Comparison of ENCODE assay signal across 10 mouse cellular contexts in genomic region chr3:119949620-119950019, GRCm38 (mm10).
DNase-seq lines count a peak whose midpoint lies in the region; ATAC-seq lines count a peak whose summit lies in the region.
"Had no signal": no experiment of that assay in that cellular context is flagged by ENCODE, and none has a peak within 500 bp of the region (broad histone marks: within the 10 kb centered on the region; RNA-seq: fewer than 3 reads in every experiment).

No protein-coding gene starts in this region.

- no peaks in the 10 kb centered on the region for H3K36me3 ChIP-seq in kidney, embryonic 15.5 days
- H3K36me3 ChIP-seq in embryonic facial prominence, embryonic 10.5 days (replicated peaks), result no peaks in the 10 kb centered on the region
- H3K36me3 ChIP-seq in hindbrain, embryonic 14.5 days (replicated peaks; ENCODE audit: control insufficient read depth, insufficient read depth), result no peaks in the 10 kb centered on the region
- no peaks in the 10 kb centered on the region for H3K36me3 ChIP-seq in midbrain, embryonic 14.5 days (ENCODE audit: control insufficient read depth, insufficient read depth, low read length)

- H3K27me3 ChIP-seq in kidney, embryonic 15.5 days, result 0 out of 2 replicates have a peak, but pooled peaks cover 4% of the 10 kb centered on the region
- H3K27me3 ChIP-seq in embryonic facial prominence, embryonic 10.5 days (replicated peaks; ENCODE audit: low read depth, poor library complexity, severe bottlenecking), result no peaks in the 10 kb centered on the region
- no peaks in the 10 kb centered on the region for H3K27me3 ChIP-seq in hindbrain, embryonic 14.5 days (ENCODE audit: control insufficient read depth, insufficient read depth, low read length)
- no peaks in the 10 kb centered on the region for H3K27me3 ChIP-seq in midbrain, embryonic 14.5 days (ENCODE audit: control insufficient read depth, insufficient read depth, low read length)

- peak; percentile 77 for ATAC-seq in kidney, embryonic 15.5 days (replicated peaks; ENCODE audit: low FRiP score)
- peak; percentile 58; the same call in 1 of the 2 replicates for ATAC-seq in hindbrain, embryonic 14.5 days (ENCODE audit: low FRiP score)
- ATAC-seq in midbrain, embryonic 14.5 days (ENCODE audit: low FRiP score, low TSS enrichment), result peak; percentile 70
- no peak for ATAC-seq in CD4-positive, CD25-positive, alpha-beta regulatory T cell, adult 4 months

- H3K27ac ChIP-seq in kidney, embryonic 15.5 days, result peak overlapping the region; percentile 69
- peak overlapping the region; percentile 19; the same call in 1 of the 2 replicates for H3K27ac ChIP-seq in embryonic facial prominence, embryonic 10.5 days (replicated peaks)
- H3K27ac ChIP-seq in hindbrain, embryonic 14.5 days, result peak overlapping the region; percentile 54
- peak overlapping the region; percentile 70 for H3K27ac ChIP-seq in midbrain, embryonic 14.5 days (replicated peaks; ENCODE audit: low read depth, low read length)

- H3K9me3 ChIP-seq in kidney, embryonic 15.5 days (replicated peaks), result no peaks in the 10 kb centered on the region
- H3K9me3 ChIP-seq in embryonic facial prominence, embryonic 10.5 days, result no peaks in the 10 kb centered on the region
- no peaks in the 10 kb centered on the region for H3K9me3 ChIP-seq in hindbrain, embryonic 14.5 days (ENCODE audit: control insufficient read depth, low read length)
- H3K9me3 ChIP-seq in midbrain, embryonic 14.5 days (ENCODE audit: control insufficient read depth, low read length), result no peaks in the 10 kb centered on the region

- no peak overlapping the region for H3K9ac ChIP-seq in kidney, embryonic 15.5 days
- peak overlapping the region; percentile 40; the same call in 1 of the 2 replicates for H3K9ac ChIP-seq in hindbrain, embryonic 14.5 days
- no peak overlapping the region for H3K9ac ChIP-seq in midbrain, embryonic 14.5 days (replicated peaks; ENCODE audit: low read length)

- DNase-seq in kidney, adult 11 months, result no peak
- no peak for DNase-seq in embryonic facial prominence, embryonic 10.5 days (ENCODE audit: low spot score)
- no peak for DNase-seq in hindbrain, embryonic 14.5 days (ENCODE audit: low spot score)
- peak; percentile 79 for DNase-seq in midbrain, embryonic 14.5 days
- no peak for DNase-seq in right cerebral cortex, adult 18-20 months
- no peak for DNase-seq in testis, postnatal 14 days (ENCODE audit: low spot score)
- DNase-seq: cerebellum, adult 9-11 months; thymus, postnatal 36 days had no signal

- H3K4me3 ChIP-seq in kidney, embryonic 15.5 days (replicated peaks), result peak overlapping the region; percentile 30
- peak overlapping the region; percentile 45; the same call in 1 of the 2 replicates for H3K4me3 ChIP-seq in embryonic facial prominence, embryonic 10.5 days
- peak overlapping the region; percentile 22 for H3K4me3 ChIP-seq in hindbrain, embryonic 14.5 days (replicated peaks; ENCODE audit: low read length)
- peak overlapping the region; percentile 26; the same call in 1 of the 2 replicates for H3K4me3 ChIP-seq in midbrain, embryonic 14.5 days (replicated peaks; ENCODE audit: low read depth, low read length)

- peaks cover 43% of the 10 kb centered on the region for H3K4me1 ChIP-seq in kidney, embryonic 15.5 days
- H3K4me1 ChIP-seq in embryonic facial prominence, embryonic 10.5 days, result peaks cover 21% of the 10 kb centered on the region
- H3K4me1 ChIP-seq in hindbrain, embryonic 14.5 days (replicated peaks; ENCODE audit: control insufficient read depth, insufficient read depth, low read length), result peaks cover 23% of the 10 kb centered on the region; the same call in 1 of the 2 replicates
- H3K4me1 ChIP-seq in midbrain, embryonic 14.5 days (ENCODE audit: control insufficient read depth, insufficient read depth, low read length), result peaks cover 24% of the 10 kb centered on the region

- WGBS in kidney, embryonic 15.5 days, result 7% methylated on average over 7 of the region's 7 CpGs
- 27% methylated on average over 7 of the region's 7 CpGs for WGBS in embryonic facial prominence, embryonic 10.5 days
- 7% methylated on average over 7 of the region's 7 CpGs for WGBS in hindbrain, embryonic 14.5 days
- 5% methylated on average over 7 of the region's 7 CpGs for WGBS in midbrain, embryonic 14.5 days

- H3K4me2 ChIP-seq in kidney, embryonic 15.5 days, result peak overlapping the region; percentile 55
- peak overlapping the region; percentile 52 for H3K4me2 ChIP-seq in hindbrain, embryonic 14.5 days (replicated peaks)
- peak overlapping the region; percentile 53 for H3K4me2 ChIP-seq in midbrain, embryonic 14.5 days (ENCODE audit: low read length)

Comparison
In these comparisons a context has a peak if more than half of its experiments do, and no peak if none do; other contexts are left out.
1. H3K27ac ChIP-seq: peak in every context shown above with its lines; median percentile 70 in midbrain, embryonic 14.5 days; 69 in kidney, embryonic 15.5 days; 54 in hindbrain, embryonic 14.5 days; 19 in embryonic facial prominence, embryonic 10.5 days.